Mouse (Mus musculus): ENCODE measurements at regions not wholly inside any gene's neighbourhood (a gene's known extent, or its start where the extent isn't known, plus 50 kb on each side); places are given as distances from the start of the nearest gene placed in this dataset.

- DNase-seq = no peak
- Histone ChIP-seq H3K4me3 (replicated peaks; ENCODE audit: extremely low read depth, low read depth, low read length) (no peak overlapping the region), H3K4me1 (ENCODE audit: control insufficient read depth, insufficient read depth, low read length) (no peaks in the 10 kb centered on the region; the same call in 1 of the 2 replicates)
- WGBS = 40% methylated on average over 9 of the region's 9 CpGs
- no peak for TF ChIP-seq POLR2A (IDR thresholded peaks at IDR 0.05; ENCODE audit: borderline replicate concordance, extremely low read depth, low read depth, low read length)
- TF ChIP-seq CTCF (IDR thresholded peaks at IDR 0.05; ENCODE audit: insufficient read depth, low read length) = no peak
These were observed 239.0 kb upstream of the Fat1 start for GRCm38 (mm10) chr8:44696066-44696853.

- no peaks in the 10 kb centered on the region for H3K4me1 ChIP-seq (ENCODE audit: control insufficient read depth, insufficient read depth, low read length)
- no peak for DNase-seq
- TF ChIP-seq CTCF (IDR thresholded peaks at IDR 0.05; ENCODE audit: insufficient read depth, low read length) (no peak), POLR2A (IDR thresholded peaks at IDR 0.05; ENCODE audit: borderline replicate concordance, extremely low read depth, low read depth, low read length) (no peak)
- 56% methylated on average over 18 of the region's 18 CpGs for WGBS
- H3K4me3 ChIP-seq (replicated peaks; ENCODE audit: extremely low read depth, low read depth, low read length) = no peak overlapping the region
These were observed 235.7 kb upstream of the Fat1 start for GRCm38 (mm10) chr8:44699384-44700105.

- no peak for TF ChIP-seq CTCF (IDR thresholded peaks at IDR 0.05; ENCODE audit: insufficient read depth, low read length)
- TF ChIP-seq POLR2A (IDR thresholded peaks at IDR 0.05; ENCODE audit: borderline replicate concordance, extremely low read depth, low read depth, low read length) = no peak
- WGBS = 40% methylated on average over 9 of the region's 9 CpGs
- H3K4me1 ChIP-seq (ENCODE audit: control insufficient read depth, insufficient read depth, low read length) = no peaks in the 10 kb centered on the region; the same call in 1 of the 2 replicates
- DNase-seq = no peak
- no peak overlapping the region for H3K4me3 ChIP-seq (replicated peaks; ENCODE audit: extremely low read depth, low read depth, low read length)
These were observed 230.5 kb upstream of the Fat1 start for GRCm38 (mm10) chr8:44704595-44705265.

GRCm38 (mm10) chr8:44708659-44709170, 226.5 kb upstream of the Fat1 start:
- H3K4me1 ChIP-seq (ENCODE audit: control insufficient read depth, insufficient read depth, low read length) = no peaks in the 10 kb centered on the region; the same call in 1 of the 2 replicates
- TF ChIP-seq POLR2A (IDR thresholded peaks at IDR 0.05; ENCODE audit: borderline replicate concordance, extremely low read depth, low read depth, low read length) (no peak), CTCF (IDR thresholded peaks at IDR 0.05; ENCODE audit: insufficient read depth, low read length) (no peak)
- H3K4me3 ChIP-seq (replicated peaks; ENCODE audit: extremely low read depth, low read depth, low read length) = no peak overlapping the region
- DNase-seq = no peak
- WGBS = 51% methylated on average over 7 of the region's 7 CpGs

GRCm38 (mm10) chr8:44709171-44709940, 225.9 kb upstream of the Fat1 start:
- no peak for TF ChIP-seq POLR2A (IDR thresholded peaks at IDR 0.05; ENCODE audit: borderline replicate concordance, extremely low read depth, low read depth, low read length)
- TF ChIP-seq CTCF (IDR thresholded peaks at IDR 0.05; ENCODE audit: insufficient read depth, low read length) = no peak
- no peak for DNase-seq
- Histone ChIP-seq H3K4me1 (ENCODE audit: control insufficient read depth, insufficient read depth, low read length) (no peaks in the 10 kb centered on the region; the same call in 1 of the 2 replicates), H3K4me3 (replicated peaks; ENCODE audit: extremely low read depth, low read depth, low read length) (no peak overlapping the region)
- 30% methylated on average over 6 of the region's 6 CpGs for WGBS

GRCm38 (mm10) chr8:44734577-44734976, 200.7 kb upstream of the Fat1 start:
- TF ChIP-seq CTCF (IDR thresholded peaks at IDR 0.05; ENCODE audit: insufficient read depth, low read length) (no peak), POLR2A (IDR thresholded peaks at IDR 0.05; ENCODE audit: borderline replicate concordance, extremely low read depth, low read depth, low read length) (no peak)
- no peaks in the 10 kb centered on the region for H3K4me1 ChIP-seq (ENCODE audit: control insufficient read depth, insufficient read depth, low read length)

GRCm38 (mm10) chr8:44735801-44736200, 199.4 kb upstream of the Fat1 start:
- no peaks in the 10 kb centered on the region for H3K4me1 ChIP-seq (ENCODE audit: control insufficient read depth, insufficient read depth, low read length)
- TF ChIP-seq CTCF (IDR thresholded peaks at IDR 0.05; ENCODE audit: insufficient read depth, low read length) (no peak), POLR2A (IDR thresholded peaks at IDR 0.05; ENCODE audit: borderline replicate concordance, extremely low read depth, low read depth, low read length) (no peak)
- H3K4me3 ChIP-seq (replicated peaks; ENCODE audit: extremely low read depth, low read depth, low read length) = no peak overlapping the region
- WGBS = 86% methylated on average over 5 of the region's 5 CpGs
- no peak for DNase-seq

More at GRCm38 (mm10) chr8:44734577-44734976, 200.7 kb upstream of the Fat1 start:
- WGBS = 82% methylated on average over 10 of the region's 10 CpGs
- no peak for DNase-seq
- no peak overlapping the region for H3K4me3 ChIP-seq (replicated peaks; ENCODE audit: extremely low read depth, low read depth, low read length)

GRCm38 (mm10) chr8:44743353-44743752, 191.9 kb upstream of the Fat1 start:
- TF ChIP-seq CTCF (IDR thresholded peaks at IDR 0.05; ENCODE audit: insufficient read depth, low read length) = no peak
- TF ChIP-seq POLR2A (IDR thresholded peaks at IDR 0.05; ENCODE audit: borderline replicate concordance, extremely low read depth, low read depth, low read length) = no peak
- DNase-seq = no peak
- Histone ChIP-seq H3K4me3 (replicated peaks; ENCODE audit: extremely low read depth, low read depth, low read length) (no peak overlapping the region), H3K4me1 (ENCODE audit: control insufficient read depth, insufficient read depth, low read length) (no peaks in the 10 kb centered on the region)
- 58% methylated on average over 2 of the region's 2 CpGs for WGBS

Measured in lung, adult 2 months (tissue).